Mouse (Mus musculus) brain, embryonic 14.5 days (tissue): ENCODE data around the gene Sec24c. TPM values are rescaled to one million over a fixed set of nuclear protein-coding genes. Genes with fewer than 3 reads are reported as not detected.
"Not testable (repeated sequence)": the region's sequence is repeated elsewhere in the genome, so short reads cannot be mapped to it uniquely, and the experiment has no call there.

Source experiments
- DNase-seq: peaks from one replicate; pipeline ENCODE4 v3.0.0-alpha.2; 2011; ENCODE audit warnings: low read depth
- CTCF ChIP-seq: fragments of 200-500 bp; IDR thresholded peaks from 2 replicates; pipeline ENCODE4 v1.5.1; 2012; ENCODE audit warnings: inconsistent platforms, mild to moderate bottlenecking, moderate library complexity, borderline replicate concordance; ENCODE audit not compliant: insufficient read depth, insufficient read length; ENCODE audit errors: extremely low read depth
- POLR2A ChIP-seq: fragments of 200-500 bp; IDR thresholded peaks from 2 replicates; pipeline ENCODE4 v1.6.1; 2012; ENCODE audit warnings: mild to moderate bottlenecking, inconsistent platforms, borderline replicate concordance; ENCODE audit not compliant: poor library complexity, insufficient read depth, insufficient read length, severe bottlenecking; ENCODE audit errors: extremely low read depth
- polyA plus RNA-seq: library from polyadenylated mRNA; depleted of rRNA; stranded (reverse); fragments of >200 nt; gene quantifications from 2 replicates; pipeline ENCODE4 v1.2.3, GENCODE M21; 2012

The Sec24c gene
- polyA plus RNA-seq, 1 experiment = 159 TPM

DNA sequence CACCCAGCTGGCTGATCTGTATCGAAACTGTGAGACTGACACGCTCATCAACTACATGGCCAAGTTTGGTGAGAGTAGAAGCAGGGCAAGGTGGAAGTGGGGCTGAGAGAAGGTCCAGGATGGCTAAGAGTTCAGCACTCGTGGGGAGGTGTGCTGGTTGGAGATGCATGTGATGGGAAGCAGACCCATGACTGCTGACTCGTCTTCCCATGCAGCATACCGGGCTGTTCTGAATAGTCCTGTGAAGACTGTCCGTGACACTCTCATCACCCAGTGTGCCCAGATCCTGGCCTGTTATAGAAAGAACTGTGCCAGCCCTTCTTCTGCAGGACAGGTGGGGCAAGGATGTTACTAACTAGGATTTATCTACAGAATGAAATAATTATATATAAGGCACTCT, 17.7 kb downstream of the Sec24c start:
- no peak for TF ChIP-seq CTCF
- TF ChIP-seq POLR2A = no peak
- no peak for DNase-seq

DNA sequence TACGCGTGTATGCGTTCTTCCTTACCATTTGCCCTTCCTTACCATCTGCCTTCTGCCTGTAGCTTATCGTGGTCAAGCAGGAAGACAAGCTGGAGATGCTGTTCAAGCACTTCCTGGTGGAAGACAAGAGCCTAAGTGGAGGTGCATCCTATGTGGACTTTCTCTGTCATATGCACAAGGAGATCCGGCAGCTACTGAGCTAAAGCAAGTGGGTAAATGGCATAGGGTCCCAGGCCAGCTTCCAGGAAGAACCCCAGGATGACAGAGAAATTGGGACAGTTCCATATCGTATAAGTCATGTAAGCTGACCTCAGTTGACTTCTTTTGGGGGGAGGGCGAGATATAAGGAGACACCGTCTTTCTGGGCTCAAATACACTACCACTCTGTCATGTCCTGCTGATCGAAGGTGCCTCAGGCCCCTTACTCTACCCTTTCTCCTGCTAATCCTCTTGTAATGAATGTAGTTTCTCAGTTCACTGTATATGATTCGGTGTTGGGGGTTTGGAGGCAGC, 19.5 kb downstream of the Sec24c start:
- DNase-seq = no peak
- TF ChIP-seq CTCF = no peak
- no peak for TF ChIP-seq POLR2A

DNA sequence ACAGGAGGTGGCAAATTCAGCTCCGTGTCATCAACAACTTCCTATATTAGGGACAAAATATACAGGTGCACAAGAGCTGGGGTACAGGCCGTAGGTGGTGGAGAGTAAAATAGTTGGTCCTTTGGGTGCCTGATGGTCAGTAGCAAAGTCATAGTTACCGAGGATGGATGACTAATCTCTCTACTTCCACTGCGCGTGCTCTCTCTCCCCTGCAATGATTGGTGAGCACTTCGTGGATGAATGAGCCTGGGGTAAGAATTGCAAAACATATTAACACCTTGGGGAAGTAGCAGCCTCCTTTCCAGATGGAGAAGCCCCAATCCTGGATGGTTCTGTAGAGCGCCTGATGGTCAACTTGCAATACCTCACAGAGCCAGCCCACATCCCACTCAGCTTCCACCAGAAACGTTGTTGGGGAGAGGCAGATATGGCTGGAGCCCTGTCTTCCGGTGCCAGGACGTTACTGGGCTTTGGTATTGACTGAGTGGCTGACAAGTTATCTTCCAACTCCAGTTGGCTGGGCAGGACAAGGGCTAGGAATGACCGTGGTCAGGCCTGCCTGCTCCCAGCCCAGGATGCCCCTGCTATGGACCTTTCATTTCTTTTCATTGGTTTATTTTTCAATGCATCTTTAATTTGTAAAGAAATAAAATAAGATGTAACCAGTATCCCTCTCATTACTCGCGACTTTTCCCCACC, 20.2 kb downstream of the Sec24c start:
- peak; percentile 2 for DNase-seq
- no peak for TF ChIP-seq CTCF
- TF ChIP-seq POLR2A = no peak

DNA sequence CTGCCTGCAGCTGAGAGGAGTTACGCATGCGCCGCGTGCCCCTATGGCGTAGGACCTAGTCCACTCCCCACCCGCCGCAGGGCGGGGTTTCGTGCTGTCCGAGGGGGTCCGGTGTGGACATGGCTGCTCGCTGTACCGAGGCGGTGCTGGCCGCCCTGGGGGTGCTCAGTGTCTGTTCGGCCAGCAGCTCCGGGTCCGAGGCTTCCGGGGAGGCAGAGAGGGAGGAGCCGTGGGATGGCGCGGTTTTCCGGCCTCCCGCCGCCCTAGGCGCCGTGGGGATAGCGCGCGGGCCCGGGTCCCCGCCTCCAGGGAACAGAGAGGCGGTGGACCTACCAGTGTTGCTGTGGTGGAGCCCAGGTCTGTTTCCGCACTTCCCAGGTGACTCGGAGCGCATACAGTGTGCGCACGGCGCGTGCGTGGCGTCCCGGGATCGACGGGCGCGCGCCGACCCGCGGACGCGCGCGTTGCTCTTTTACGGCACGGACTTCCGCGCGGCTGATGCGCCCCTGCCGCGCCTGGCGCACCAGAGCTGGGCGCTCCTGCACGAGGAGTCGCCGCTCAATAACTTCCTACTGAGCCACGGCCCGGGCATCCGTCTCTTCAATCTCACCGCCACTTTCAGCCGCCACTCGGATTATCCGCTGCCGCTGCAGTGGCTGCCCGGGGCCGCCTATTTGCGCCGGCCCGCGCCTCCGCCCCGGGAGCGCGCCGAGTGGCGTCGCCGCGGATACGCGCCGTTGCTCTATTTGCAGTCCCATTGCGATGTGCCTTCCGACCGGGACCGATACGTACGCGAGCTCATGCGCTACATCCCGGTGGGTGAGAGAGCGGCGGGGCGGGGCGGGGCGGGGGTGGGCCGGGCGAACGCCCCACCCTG, 21.0 kb downstream of the Sec24c start, which contains the start of gene Fut11:
Gene Fut11 (plus strand): TSS at position 85 of the 877 bp plus-strand sequence.
- DNase-seq = peak; percentile 93

DNA sequence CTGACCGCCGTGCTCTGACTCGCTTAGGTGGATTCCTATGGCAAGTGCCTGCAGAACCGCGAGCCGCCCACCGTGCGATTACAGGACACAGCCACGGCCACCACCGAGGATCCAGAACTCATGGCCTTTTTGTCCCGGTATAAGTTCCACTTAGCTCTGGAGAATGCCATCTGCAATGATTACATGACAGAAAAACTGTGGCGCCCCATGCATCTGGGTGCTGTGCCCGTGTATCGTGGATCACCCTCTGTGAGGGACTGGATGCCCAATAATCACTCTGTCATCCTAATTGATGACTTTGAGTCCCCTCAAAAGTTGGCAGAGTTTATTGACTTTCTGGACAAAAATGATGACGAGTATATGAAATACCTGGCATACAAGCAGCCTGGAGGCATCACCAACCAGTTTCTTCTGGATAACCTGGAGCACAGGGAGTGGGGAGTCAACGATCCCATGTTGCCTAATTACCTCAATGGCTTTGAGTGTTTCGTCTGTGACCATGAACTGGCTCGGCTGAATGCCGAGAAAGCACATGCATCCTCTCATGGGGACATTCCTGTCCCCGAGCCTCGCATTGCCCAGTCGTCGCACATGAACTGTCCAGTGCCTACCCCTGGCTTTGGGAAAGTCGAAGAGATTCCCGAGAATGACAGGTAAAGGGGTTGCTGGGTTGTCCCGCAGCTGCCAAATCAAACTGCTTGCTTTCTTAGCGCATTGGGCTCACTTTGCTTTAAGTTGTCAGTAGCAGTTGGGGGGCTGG, 21.8 kb downstream of the Sec24c start:
- TF ChIP-seq CTCF (no peak), POLR2A (no peak)
- DNase-seq = peak; percentile 19

More for the DNA sequence above, 21.0 kb downstream of the Sec24c start, which contains the start of gene Fut11:
- peak; percentile 60 for TF ChIP-seq POLR2A
- TF ChIP-seq CTCF = no peak

DNA sequence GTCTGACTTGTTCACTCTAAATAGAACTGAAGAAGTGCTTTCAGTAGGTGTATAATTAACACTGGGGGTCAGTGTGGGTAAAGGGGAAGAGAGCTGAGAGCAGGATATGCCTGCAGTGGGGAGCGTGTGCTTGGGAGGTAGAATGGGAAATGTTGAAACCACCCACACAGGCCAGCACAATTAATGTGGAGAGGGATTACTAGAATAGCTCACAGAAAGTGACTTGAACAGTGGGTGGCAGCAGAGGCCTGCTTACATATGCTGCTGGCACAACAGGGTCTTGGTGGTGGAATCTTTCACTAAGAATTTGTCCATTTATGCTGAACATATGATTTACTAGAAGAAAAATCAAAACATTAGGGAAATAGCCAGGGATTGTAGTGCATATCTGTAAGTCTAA, 22.9 kb downstream of the Sec24c start:
- peak; percentile 82 for DNase-seq
- TF ChIP-seq CTCF = peak; percentile 58; the same call in 1 of the 2 replicates
- no peak for TF ChIP-seq POLR2A

DNA sequence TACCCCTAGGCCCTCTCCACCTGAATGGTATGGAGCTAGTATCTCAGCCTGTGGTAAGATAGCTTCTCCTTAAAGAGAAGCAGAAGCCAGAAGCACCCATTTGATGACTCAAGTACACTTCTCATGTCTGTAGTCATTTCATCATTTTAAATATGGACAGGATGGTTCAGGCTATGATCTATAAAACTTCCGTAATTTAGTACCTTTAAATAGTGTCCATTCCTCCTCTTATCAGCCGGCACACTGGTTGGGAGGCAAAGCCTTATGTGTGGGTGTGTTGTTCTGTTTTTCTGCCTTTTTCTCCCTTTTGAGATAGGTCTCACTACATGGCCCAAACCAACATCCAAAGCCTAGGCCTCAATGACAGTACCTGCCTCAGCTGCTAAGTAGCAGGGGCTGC, 24.4 kb downstream of the Sec24c start:
- TF ChIP-seq POLR2A = no peak
- no peak for TF ChIP-seq CTCF
- DNase-seq = no peak

DNA sequence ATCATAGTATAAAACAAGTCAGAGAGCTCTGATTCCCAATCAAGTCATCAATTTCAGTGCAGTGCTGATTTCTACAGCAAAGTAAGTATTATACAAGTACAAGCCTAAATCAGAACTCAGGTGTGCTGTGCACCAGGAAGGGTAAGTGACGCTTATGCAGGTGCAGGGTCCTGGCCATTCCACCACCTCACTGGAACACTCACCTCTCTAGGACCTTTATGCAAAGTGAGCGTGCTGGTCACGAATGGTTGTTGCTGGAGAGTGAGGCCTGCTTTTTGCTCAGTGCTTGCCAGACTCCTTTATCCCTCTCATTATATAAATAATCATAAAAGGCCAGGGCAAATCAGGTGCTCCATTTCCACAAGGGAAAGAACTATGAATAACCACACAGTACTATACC, 26.3 kb downstream of the Sec24c start:
- TF ChIP-seq CTCF (no peak), POLR2A (no peak)

DNA sequence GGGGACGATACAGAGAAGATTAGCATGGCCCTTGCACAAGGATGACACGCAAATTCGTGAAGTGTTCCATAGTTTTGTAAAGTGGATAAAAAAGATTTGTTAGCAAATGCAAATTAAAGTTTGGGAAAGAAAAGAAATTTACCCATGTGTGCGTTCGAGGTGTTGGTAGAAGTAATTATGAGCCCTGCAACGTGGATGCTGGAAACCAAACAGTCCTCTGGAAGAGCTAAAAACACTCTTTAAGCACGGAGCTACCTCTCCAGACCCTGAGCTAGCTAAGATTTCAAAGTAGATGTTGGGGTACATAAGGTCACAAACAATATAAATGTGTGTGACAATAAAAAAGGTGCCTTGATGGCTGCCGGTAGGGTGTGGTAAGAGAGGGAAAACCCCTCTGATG, 27.4 kb downstream of the Sec24c start:
- no peak for DNase-seq
- TF ChIP-seq CTCF = no peak
- no peak for TF ChIP-seq POLR2A

More for the DNA sequence above, 26.3 kb downstream of the Sec24c start:
- DNase-seq = no peak

DNA sequence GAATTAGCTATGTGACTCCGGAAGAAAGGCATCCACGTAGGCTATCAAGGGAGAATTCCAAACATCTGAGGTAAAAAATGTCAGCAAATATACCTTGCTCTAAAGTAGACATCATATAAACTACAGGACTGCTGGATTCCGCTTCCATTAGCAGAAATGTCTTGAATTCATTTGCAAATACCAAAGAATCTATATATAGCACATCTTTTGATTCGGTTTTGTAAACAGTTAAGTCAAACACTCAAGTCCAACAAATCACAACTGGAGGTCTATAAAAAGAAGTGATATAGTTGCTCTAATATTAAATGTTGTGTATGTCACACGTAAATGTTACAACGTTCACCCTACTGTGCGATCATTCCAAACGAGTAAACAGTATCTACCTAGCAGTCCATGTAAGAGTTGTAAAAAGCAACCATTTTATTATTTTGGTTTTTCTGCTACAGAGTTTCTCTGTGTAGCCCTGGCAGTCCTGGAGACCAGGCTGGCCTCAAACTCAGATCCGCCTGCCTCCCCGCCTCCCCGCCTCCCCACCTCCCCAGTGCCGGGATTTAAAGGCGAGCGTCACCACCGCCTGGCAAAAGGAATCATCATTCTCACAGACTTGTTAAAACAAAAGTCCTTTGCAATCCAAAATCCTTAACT, 28.1 kb downstream of the Sec24c start:
- TF ChIP-seq CTCF (no peak), POLR2A (no peak)
- peak; percentile 4 for DNase-seq

DNA sequence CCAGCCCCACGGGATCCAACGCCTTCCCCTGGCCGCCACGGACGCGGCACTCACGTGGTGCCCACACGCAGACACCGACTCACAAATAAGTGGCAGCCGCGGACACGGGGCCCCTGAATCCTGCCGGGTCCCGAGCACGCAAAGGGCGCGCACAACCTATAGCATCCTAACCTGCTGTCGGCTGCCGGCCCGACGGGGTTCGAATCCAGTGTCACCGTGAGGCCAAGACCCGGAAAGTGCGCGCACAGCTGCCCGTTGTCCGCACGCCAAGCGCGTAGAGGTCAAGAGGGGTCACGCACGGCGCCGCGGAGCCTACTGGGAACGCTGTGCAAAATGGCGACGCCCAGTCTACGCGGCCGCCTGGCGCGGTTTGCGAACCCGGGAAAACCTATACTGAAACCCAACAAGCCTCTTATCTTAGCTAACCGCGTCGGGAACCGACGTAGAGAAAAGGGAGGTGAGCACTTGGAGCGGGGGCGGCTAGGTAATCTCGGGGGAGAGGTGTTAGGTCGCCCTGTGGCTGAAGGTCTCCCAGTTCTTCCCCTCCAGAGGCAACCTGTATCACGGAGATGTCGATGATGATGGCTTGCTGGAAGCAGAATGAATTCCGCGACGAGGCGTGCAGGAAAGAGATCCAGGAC, 28.8 kb downstream of the Sec24c start, which contains the start of gene Chchd1:
Gene Chchd1 (plus strand): TSS at position 266 of the 641 bp plus-strand sequence.
- DNase-seq = peak; percentile 92
- TF ChIP-seq CTCF (no peak), POLR2A (0 out of 2 replicates have a peak, but pooled peaks have one; percentile 31)

DNA sequence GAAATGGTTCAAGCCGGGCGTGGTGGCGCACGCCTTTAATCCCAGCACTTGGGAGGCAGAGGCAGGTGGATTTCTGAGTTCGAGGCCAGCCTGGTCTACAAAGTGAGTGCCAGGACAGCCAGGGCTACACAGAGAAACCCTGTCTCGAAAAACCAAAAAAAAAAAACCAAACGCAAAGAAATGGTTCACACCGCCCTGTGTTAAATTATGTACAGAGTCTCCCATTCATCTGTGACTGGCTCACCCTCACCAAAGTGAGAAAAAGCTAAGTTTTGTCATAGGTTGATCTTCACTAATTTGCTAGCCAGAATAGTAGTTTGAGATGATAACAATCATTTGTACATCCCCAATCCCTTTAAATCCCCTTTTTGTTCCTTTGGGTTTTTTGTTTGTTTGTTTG, 29.4 kb downstream of the Sec24c start:
- not testable (repeated sequence) for DNase-seq
